Mouse (Mus musculus) heart, embryonic 12.5 days (tissue): ENCODE results near the gene Tbc1d7. TPM values are rescaled to one million over a fixed set of nuclear protein-coding genes. Genes with fewer than 3 reads are reported as not detected.

Experiments used
- ATAC-seq: fragments of 200-750 bp; cut with Nextera tagmentation; 2 replicates; pipeline ENCODE4 v1.8.0; 2017; ENCODE audit warnings: moderate TSS enrichment, moderate library complexity; ENCODE audit not compliant: insufficient number of reproducible peaks, low FRiP score
- H3K27ac ChIP-seq: fragments of 300-500 bp; sonication (generic); 2 replicates; pipeline ENCODE4 v1.5.1; 2016; ENCODE audit warnings: mild to moderate bottlenecking, moderate library complexity; ENCODE audit not compliant: poor library complexity, severe bottlenecking
- H3K27me3 ChIP-seq: fragments of 300-500 bp; sonication (generic); replicated peaks from 2 replicates; pipeline ENCODE4 v1.6.1; 2016; ENCODE audit warnings: mild to moderate bottlenecking, moderate library complexity
- H3K36me3 ChIP-seq: fragments of 300-500 bp; sonication (generic); 2 replicates; pipeline ENCODE4 v1.6.1; 2016; ENCODE audit warnings: mild to moderate bottlenecking, moderate library complexity
- H3K4me1 ChIP-seq: fragments of 300-500 bp; sonication (generic); replicated peaks from 2 replicates; pipeline ENCODE4 v1.6.1; 2016; ENCODE audit warnings: mild to moderate bottlenecking
- H3K4me2 ChIP-seq: fragments of 300-500 bp; sonication (generic); 2 replicates; pipeline ENCODE4 v1.6.1; 2016; ENCODE audit warnings: mild to moderate bottlenecking, moderate library complexity
- H3K4me3 ChIP-seq: fragments of 300-500 bp; sonication (generic); 2 replicates; pipeline ENCODE4 v1.5.1; 2016; ENCODE audit warnings: mild to moderate bottlenecking
- H3K9ac ChIP-seq: fragments of 300-500 bp; sonication (generic); 2 replicates; pipeline ENCODE4 v1.6.1; 2016; ENCODE audit warnings: mild to moderate bottlenecking, moderate library complexity
- H3K9me3 ChIP-seq: fragments of 300-500 bp; sonication (generic); replicated peaks from 2 replicates; pipeline ENCODE4 v1.6.1; 2016; ENCODE audit warnings: mild to moderate bottlenecking, moderate library complexity
- WGBS: fragments of 180-500 bp; shearing (Covaris S2); methylation state at CpG from one replicate; pipeline ENCODE4 v1.1.7; 2016; 5-methylcytosine and 5-hydroxymethylcytosine counted together
- polyA plus RNA-seq: library from polyadenylated mRNA; unstranded; fragments of >200 nt; fragmentation: Nextera tagmentation; extraction: Ambion mirVana; gene quantifications from 2 replicates; pipeline ENCODE4 v1.2.1, GENCODE M21; 2016

The Tbc1d7 gene
- polyA plus RNA-seq, 1 experiment from 2014 or later = 52.3 TPM

GRCm38 (mm10) chr13:43102943-43103342 lies 68.4 kb downstream of the Tbc1d7 start:
- 0 out of 2 replicates have a peak overlapping the region, but pooled peaks have one; percentile 22 for H3K27ac ChIP-seq
- no peak for ATAC-seq
- H3K27me3 ChIP-seq = no peaks in the 10 kb centered on the region
- no peaks in the 10 kb centered on the region for H3K36me3 ChIP-seq
- H3K9me3 ChIP-seq = peaks cover 4% of the 10 kb centered on the region
- no peak overlapping the region for H3K4me2 ChIP-seq
- peaks cover 34% of the 10 kb centered on the region for H3K4me1 ChIP-seq
- no peak overlapping the region for H3K9ac ChIP-seq
- 43% methylated on average over 7 of the region's 7 CpGs for WGBS
- H3K4me3 ChIP-seq = no peak overlapping the region

Other genes starting within 250 kb of the Tbc1d7 start
- gene Gfod1, start 132.7 kb upstream of the Tbc1d7 start, polyA plus RNA-seq = 0.98 and 1.0 TPM in 2 replicates
- 25.8 and 26.0 TPM in 2 replicates for gene Sirt5, start 194.0 kb upstream of the Tbc1d7 start, polyA plus RNA-seq
- gene Nol7, start 226.9 kb upstream of the Tbc1d7 start, polyA plus RNA-seq = 134 and 141 TPM in 2 replicates